Mouse (Mus musculus) hindbrain, embryonic 14.5 days (tissue): Measurements from ENCODE around the gene Atxn1. TPM values are rescaled to one million over a fixed set of nuclear protein-coding genes. Genes with fewer than 3 reads are reported as not detected.

Experiments used
- ATAC-seq: fragments of 200-750 bp; cut with Nextera tagmentation; 2 replicates; pipeline ENCODE4 v1.8.0; 2017; ENCODE audit warnings: moderate number of reproducible peaks, mild to moderate bottlenecking, moderate TSS enrichment, moderate library complexity; ENCODE audit not compliant: low FRiP score
- DNase-seq: peaks from one replicate; pipeline ENCODE4 v3.0.0-alpha.2; 2015; ENCODE audit warnings: low spot score
- H3K27ac ChIP-seq: fragments of 300-500 bp; sonication (generic); 2 replicates; pipeline ENCODE4 v1.5.1; 2014; ENCODE audit warnings: mild to moderate bottlenecking, moderate library complexity
- H3K27me3 ChIP-seq: fragments of 300-500 bp; sonication (generic); 2 replicates; pipeline ENCODE4 v1.6.1; 2014; ENCODE audit warnings: mild to moderate bottlenecking, low read length, mixed read lengths; ENCODE audit not compliant: control insufficient read depth, insufficient read depth
- H3K36me3 ChIP-seq: fragments of 300-500 bp; sonication (generic); replicated peaks from 2 replicates; pipeline ENCODE4 v1.6.1; 2014; ENCODE audit not compliant: control insufficient read depth, insufficient read depth
- H3K4me1 ChIP-seq: fragments of 300-500 bp; sonication (generic); replicated peaks from 2 replicates; pipeline ENCODE4 v1.6.1; 2014; ENCODE audit warnings: antibody characterized with exemption, low read length, mixed read lengths; ENCODE audit not compliant: control insufficient read depth, insufficient read depth
- H3K4me2 ChIP-seq: fragments of 300-500 bp; sonication (generic); replicated peaks from 2 replicates; pipeline ENCODE4 v1.6.1; 2014; ENCODE audit warnings: mild to moderate bottlenecking, moderate library complexity
- H3K4me3 ChIP-seq: fragments of 300-500 bp; sonication (generic); replicated peaks from 2 replicates; pipeline ENCODE4 v1.5.1; 2014; ENCODE audit warnings: mild to moderate bottlenecking, low read length
- H3K9ac ChIP-seq: fragments of 300-500 bp; sonication (generic); 2 replicates; pipeline ENCODE4 v1.6.1; 2014
- H3K9me3 ChIP-seq: fragments of 300-500 bp; sonication (generic); 2 replicates; pipeline ENCODE4 v1.6.1; 2016; ENCODE audit warnings: low read length; ENCODE audit not compliant: control insufficient read depth
- WGBS: fragments of 180-500 bp; shearing (Covaris S2); extraction: QIAGEN DNeasy Blood & Tissue Kit; methylation state at CpG from one replicate; pipeline ENCODE4 v1.1.7; 2014; 5-methylcytosine and 5-hydroxymethylcytosine counted together
- polyA plus RNA-seq: library from polyadenylated mRNA; unstranded; fragments of >200 nt; fragmentation: Nextera tagmentation; extraction: Ambion mirVana; gene quantifications from 2 replicates; pipeline ENCODE4 v1.2.1, GENCODE M21; 2014

Atxn1 gene
- polyA plus RNA-seq, 1 experiment from 2014 or later = 8.1 TPM

DNA sequence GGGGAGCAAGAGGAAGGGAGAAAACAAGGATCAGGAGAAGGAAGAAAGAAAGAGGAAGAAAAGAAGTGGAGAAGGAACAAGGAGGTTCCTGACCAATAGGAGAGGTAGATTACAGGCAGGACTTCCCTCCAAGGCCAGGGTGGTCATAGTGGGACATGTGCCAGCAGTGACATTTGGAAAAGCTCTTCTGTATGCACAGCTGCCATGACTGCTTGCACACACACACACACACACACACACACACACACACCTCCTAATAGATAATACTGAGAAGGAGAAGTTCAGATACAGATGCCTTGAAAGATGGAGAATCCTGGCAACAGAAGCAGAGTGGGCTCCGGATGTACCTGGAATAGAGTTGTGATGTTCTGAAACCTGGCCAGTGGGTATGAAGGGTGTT, 189.3 kb downstream of the Atxn1 start:
- no peak overlapping the region for H3K9ac ChIP-seq
- DNase-seq = no peak
- H3K36me3 ChIP-seq = no peaks in the 10 kb centered on the region
- no peaks in the 10 kb centered on the region for H3K27me3 ChIP-seq
- 0 out of 2 replicates have a peak, but pooled peaks cover 3% of the 10 kb centered on the region for H3K4me1 ChIP-seq
- WGBS = 92% methylated on average over 1 of the region's 1 CpGs
- ATAC-seq = no peak
- no peaks in the 10 kb centered on the region for H3K9me3 ChIP-seq
- H3K4me2 ChIP-seq = no peak overlapping the region
- no peak overlapping the region for H3K27ac ChIP-seq
- no peak overlapping the region for H3K4me3 ChIP-seq

DNA sequence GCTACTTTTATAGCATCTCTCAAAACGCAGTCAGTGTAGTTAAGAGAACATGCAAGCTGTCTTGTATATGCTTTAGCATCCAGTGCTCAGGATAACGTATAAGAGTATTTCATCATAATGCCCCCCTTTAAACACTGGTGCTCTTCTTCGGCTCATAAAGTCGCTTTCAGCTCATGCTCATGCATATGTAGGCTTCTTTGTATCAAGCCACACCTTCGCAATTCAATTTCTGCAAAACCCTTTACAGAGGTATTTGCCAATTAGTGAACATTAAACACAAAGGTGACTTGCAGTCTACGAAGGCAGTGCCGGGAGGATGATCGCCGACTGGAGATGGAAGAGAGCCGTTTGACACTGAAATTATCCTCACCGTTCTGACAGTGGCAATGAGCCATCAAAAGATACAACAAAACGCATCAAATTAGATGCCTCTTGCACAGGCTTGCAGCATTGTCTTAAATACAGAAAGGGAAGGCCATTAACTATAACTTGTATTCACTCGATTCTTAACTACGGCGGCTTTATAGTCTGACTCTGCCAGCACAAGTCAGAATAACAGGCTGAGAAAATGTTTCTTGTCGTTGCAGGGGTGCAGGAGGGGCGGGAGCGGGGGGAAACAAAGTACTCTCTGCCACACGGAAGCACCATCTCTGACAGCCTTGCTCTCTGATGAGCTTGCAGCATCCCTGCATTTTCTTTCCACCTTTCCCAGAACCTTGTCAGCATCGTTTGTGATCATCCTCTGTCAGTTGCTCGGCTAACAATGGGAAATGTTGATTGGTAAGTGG, 191.2 kb downstream of the Atxn1 start:
- H3K4me2 ChIP-seq = peak overlapping the region; percentile 22
- H3K4me1 ChIP-seq = 0 out of 2 replicates have a peak, but pooled peaks cover 3% of the 10 kb centered on the region
- no peaks in the 10 kb centered on the region for H3K36me3 ChIP-seq
- no peaks in the 10 kb centered on the region for H3K9me3 ChIP-seq
- no peak overlapping the region for H3K4me3 ChIP-seq
- H3K27ac ChIP-seq = peak overlapping the region; percentile 53
- H3K9ac ChIP-seq = peak overlapping the region; percentile 8; the same call in 1 of the 2 replicates
- DNase-seq (no peak), ATAC-seq (no peak)
- 56% methylated on average over 21 of the region's 21 CpGs for WGBS
- no peaks in the 10 kb centered on the region for H3K27me3 ChIP-seq

DNA sequence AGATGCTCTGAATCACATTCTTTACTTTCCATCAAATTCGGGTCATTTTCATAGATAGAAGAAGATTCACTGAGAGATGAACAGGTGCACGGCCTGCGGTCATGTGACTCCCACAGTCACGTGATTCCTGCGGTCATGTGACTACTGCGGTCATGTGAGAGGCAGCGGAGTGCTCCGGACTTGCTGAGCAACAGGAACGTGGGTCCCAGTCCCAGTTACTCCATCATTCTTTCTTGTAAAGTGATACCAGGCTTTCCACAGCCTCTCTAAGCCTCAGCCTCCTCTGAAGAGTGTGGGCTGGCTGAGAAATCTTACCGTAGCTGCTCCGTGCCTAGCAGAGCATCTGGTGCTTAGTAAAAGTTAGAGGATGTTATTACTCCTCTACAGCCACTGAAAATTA, 195.1 kb downstream of the Atxn1 start:
- Histone ChIP-seq H3K4me3 (no peak overlapping the region), H3K27ac (no peak overlapping the region), H3K4me2 (no peak overlapping the region), H3K27me3 (no peaks in the 10 kb centered on the region), H3K36me3 (no peaks in the 10 kb centered on the region), H3K9me3 (no peaks in the 10 kb centered on the region), H3K4me1 (no peaks in the 10 kb centered on the region), H3K9ac (no peak overlapping the region)
- WGBS = 96% methylated on average over 11 of the region's 11 CpGs
- no peak for DNase-seq
- ATAC-seq = no peak

DNA sequence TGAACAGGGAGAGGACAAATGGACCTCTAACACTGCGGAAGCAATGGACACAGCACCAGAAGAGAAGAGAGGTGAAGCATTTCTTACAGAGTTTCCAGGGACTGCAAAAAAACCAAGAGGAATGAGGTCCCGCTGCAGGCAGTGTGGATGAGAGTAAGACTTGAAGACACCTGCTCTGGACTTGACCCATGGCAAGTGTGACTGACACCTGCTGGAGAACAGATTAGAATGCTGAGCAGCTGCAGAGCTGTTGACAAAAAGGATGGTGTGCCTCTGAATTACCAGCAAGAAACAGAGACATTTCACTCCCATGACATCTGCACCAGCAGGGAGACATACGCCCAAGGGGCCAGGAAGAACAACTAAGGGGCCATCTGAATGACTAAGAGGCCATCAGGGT, 196.6 kb downstream of the Atxn1 start:
- Histone ChIP-seq H3K4me2 (no peak overlapping the region), H3K9ac (no peak overlapping the region), H3K27me3 (no peaks in the 10 kb centered on the region), H3K4me1 (no peaks in the 10 kb centered on the region), H3K9me3 (no peaks in the 10 kb centered on the region), H3K27ac (no peak overlapping the region), H3K36me3 (no peaks in the 10 kb centered on the region), H3K4me3 (no peak overlapping the region)
- WGBS = 77% methylated on average over 3 of the region's 3 CpGs
- DNase-seq (no peak), ATAC-seq (no peak)

DNA sequence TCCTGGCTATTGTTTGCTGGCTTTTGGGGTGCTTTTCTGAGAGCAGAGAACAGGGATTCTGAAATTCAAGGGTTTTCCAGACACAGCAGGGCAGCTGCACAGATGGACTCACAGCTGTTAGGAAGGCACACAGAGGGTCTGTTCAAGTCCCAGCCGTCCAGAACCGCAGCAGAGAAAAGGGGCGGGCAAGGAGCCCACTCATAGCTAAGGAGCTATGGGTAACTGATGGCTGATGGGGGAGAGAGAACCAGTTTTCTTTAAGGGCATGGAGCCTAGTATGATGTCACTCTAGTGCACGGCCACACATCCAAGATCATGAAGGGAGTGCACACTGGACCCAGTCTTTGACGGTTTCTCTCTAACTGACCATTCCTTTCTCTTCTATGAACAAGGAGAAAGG, 200.5 kb downstream of the Atxn1 start:
- Histone ChIP-seq H3K27me3 (no peaks in the 10 kb centered on the region), H3K4me2 (no peak overlapping the region), H3K27ac (no peak overlapping the region), H3K9me3 (no peaks in the 10 kb centered on the region), H3K9ac (no peak overlapping the region), H3K36me3 (no peaks in the 10 kb centered on the region), H3K4me3 (no peak overlapping the region), H3K4me1 (no peaks in the 10 kb centered on the region)
- 75% methylated on average over 5 of the region's 5 CpGs for whole genome bisulfite sequencing
- DNase-seq (no peak), ATAC-seq (no peak)

DNA sequence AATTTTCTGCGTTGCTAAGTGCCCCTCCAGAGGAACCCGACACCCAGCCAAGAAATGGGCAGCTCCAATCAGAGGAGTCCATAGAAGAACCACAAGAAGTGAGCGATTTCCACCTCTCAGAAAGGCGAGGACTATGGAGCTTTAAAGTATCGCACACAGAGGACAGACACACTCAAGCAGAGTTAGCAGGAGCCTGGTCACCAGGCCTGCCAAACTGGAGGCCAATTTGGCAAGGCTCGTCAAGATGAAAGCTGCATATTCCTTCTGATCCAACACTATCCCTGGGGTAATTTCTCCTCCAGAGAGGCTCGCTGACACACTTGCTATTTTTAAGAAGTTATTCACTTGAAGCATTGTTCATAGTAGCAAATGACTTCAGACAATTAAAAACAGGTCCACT, 202.5 kb downstream of the Atxn1 start:
- Histone ChIP-seq H3K4me3 (no peak overlapping the region), H3K4me2 (no peak overlapping the region), H3K9me3 (no peaks in the 10 kb centered on the region), H3K4me1 (no peaks in the 10 kb centered on the region), H3K27me3 (no peaks in the 10 kb centered on the region), H3K9ac (no peak overlapping the region), H3K27ac (no peak overlapping the region), H3K36me3 (no peaks in the 10 kb centered on the region)
- 79% methylated on average over 7 of the region's 7 CpGs for WGBS
- DNase-seq (no peak), ATAC-seq (no peak)

DNA sequence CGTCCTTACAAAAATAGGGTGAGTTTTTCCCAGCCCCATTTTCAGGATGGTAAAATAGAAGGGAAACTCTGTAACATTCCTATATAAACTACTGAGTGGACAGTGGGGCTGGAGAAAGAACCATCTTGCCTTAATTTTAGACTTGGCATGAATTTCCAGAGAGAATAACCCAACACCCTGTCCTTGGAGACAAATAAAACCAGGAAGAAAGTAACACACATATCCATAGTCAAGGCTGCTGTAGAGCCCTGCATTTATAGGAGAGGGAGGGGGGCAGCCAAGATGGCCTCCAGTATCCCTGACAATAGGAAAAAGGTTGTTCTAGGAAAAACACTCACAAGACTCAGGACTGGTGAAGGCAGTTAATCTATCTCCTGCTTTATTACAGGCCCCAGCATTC, 210.3 kb downstream of the Atxn1 start:
- DNase-seq (no peak), ATAC-seq (no peak)
- H3K27ac ChIP-seq = no peak overlapping the region
- no peaks in the 10 kb centered on the region for H3K27me3 ChIP-seq
- H3K9ac ChIP-seq = no peak overlapping the region
- no peak overlapping the region for H3K4me3 ChIP-seq
- 92% methylated on average over 1 of the region's 1 CpGs for WGBS
- H3K36me3 ChIP-seq = no peaks in the 10 kb centered on the region
- H3K9me3 ChIP-seq = no peaks in the 10 kb centered on the region
- no peak overlapping the region for H3K4me2 ChIP-seq
- 0 out of 2 replicates have a peak, but pooled peaks cover 8% of the 10 kb centered on the region for H3K4me1 ChIP-seq

DNA sequence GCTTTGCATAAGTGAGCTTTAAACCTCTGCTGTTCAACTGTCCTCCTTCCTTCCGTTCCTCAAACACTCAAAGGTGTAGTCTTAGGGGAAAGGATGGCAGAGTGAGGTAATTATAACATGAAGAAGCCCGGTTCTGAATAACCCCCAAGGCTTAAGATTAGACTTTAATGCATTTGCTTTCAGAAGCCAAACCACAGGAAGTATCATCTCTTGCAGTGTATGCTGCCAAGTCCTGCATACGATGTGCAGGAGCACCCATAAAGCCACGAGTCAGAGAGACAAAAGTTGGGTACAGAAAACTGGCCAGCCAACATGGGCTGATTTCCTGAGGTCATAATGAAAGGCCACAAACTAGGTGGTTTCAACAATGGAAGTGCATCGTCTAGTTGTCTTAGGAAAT, 212.3 kb downstream of the Atxn1 start:
- no peaks in the 10 kb centered on the region for H3K9me3 ChIP-seq
- no peak overlapping the region for H3K4me2 ChIP-seq
- H3K4me1 ChIP-seq = 0 out of 2 replicates have a peak, but pooled peaks cover 11% of the 10 kb centered on the region
- H3K4me3 ChIP-seq = no peak overlapping the region
- H3K9ac ChIP-seq = no peak overlapping the region
- no peaks in the 10 kb centered on the region for H3K36me3 ChIP-seq
- ATAC-seq = no peak
- no peaks in the 10 kb centered on the region for H3K27me3 ChIP-seq
- H3K27ac ChIP-seq = no peak overlapping the region
- DNase-seq = no peak
- WGBS = 69% methylated on average over 5 of the region's 5 CpGs

DNA sequence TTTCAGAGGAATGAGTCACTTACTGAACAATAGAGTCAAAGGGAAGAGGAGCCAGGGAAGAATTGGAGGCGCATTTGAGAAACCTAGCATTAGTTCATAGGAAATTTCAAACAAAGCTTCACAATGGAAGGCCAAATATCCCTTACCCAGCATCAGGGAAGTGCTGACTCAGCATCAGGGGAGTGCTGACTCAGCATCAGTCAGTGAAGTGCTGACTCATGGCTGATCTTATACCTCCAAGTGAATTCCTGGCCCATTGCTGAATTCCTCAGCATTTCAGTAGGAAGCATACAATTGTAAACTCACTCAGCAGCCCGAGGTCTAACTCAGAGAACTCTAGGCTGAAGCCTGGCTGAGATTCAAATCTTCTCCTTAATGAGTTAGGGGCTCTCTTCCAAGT, 213.6 kb downstream of the Atxn1 start:
- Histone ChIP-seq H3K4me2 (no peak overlapping the region), H3K27ac (no peak overlapping the region), H3K9me3 (no peaks in the 10 kb centered on the region), H3K9ac (no peak overlapping the region), H3K4me1 (0 out of 2 replicates have a peak, but pooled peaks cover 15% of the 10 kb centered on the region), H3K27me3 (no peaks in the 10 kb centered on the region), H3K4me3 (no peak overlapping the region), H3K36me3 (no peaks in the 10 kb centered on the region)
- DNase-seq (no peak), ATAC-seq (no peak)
- 57% methylated on average over 2 of the region's 2 CpGs for WGBS
